Mouse (Mus musculus): ENCODE measurements around the gene Gm9040. TPM values are rescaled to one million over a fixed set of nuclear protein-coding genes. Genes with fewer than 3 reads are reported as not detected.
"Not testable (repeated sequence)": the region's sequence is repeated elsewhere in the genome, so short reads cannot be mapped to it uniquely, and the experiment has no call there.

Gm9040 gene
- not detected in 2 replicates for polyA plus RNA-seq (2015; fragmentation: Nextera tagmentation; extraction: Ambion mirVana)

DNA sequence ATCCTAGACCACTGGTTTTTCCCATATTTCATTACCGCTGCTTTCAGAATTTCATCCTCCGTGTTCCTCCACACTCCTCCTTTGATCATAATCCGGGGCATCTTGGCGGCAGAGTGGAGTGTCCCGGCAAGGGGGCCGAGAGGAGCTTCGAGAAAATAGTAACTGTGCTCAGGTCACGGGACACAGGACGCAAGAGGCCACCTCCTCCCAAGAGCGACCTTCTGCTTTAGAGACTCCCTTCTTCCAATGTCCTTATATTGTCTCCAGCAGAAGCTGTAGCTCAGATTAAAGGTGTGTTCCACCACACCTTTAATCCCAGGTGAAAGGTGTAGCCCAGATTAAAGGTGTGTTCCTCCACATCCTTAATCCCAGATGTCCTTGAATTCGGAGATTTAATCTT lies at the start of gene Gm9040:
TSS of gene Gm9040 (minus strand) at position 101 of the 400 bp plus-strand sequence.
- DNase-seq (ENCODE audit: low spot score): not testable (repeated sequence)

DNA sequence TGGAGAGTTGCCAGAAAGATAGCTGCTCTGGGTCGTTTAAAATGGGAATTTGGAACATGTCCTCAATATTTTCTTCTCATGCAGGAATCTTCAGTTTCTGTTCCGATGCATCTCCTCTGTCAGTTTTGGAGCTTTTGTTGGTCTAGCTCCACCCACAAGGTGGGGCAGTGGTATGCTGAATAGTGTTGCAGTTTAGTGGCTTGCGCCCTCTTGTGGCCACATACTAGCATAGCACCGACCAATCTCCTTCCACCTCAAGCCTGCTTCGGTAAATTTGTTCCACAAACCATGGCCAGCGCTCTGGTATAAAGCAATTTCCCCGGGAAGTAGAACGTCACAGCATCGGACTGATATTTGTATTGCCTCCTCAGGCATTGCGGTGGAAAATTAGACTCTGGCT lies 43.7 kb upstream of the Gm9040 start:
- DNase-seq (ENCODE audit: low spot score): peak; percentile 88

DNA sequence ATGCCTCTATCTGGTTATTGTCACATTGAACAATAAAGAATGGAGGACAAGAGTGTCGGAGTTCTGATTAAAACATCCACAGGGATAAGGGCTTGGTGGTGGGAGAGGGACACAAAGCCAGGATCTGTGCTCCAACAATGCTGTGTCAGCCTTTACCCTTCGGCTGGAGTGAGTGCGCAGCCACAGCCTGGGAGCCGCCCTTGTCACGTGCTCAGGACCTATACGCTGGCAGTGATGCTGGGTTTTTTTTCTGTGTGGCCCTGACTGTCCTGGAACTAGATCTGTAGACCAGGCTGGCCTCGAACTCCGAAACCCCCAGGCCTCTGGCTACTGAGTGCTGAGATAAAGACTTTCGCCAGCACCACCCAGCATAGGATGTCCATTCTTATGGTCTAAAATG lies 42.7 kb upstream of the Gm9040 start:
- no peak for DNase-seq (ENCODE audit: low spot score)

DNA sequence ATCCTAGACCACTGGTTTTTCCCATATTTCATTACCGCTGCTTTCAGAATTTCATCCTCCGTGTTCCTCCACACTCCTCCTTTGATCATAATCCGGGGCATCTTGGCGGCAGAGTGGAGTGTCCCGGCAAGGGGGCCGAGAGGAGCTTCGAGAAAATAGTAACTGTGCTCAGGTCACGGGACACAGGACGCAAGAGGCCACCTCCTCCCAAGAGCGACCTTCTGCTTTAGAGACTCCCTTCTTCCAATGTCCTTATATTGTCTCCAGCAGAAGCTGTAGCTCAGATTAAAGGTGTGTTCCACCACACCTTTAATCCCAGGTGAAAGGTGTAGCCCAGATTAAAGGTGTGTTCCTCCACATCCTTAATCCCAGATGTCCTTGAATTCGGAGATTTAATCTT lies 27.2 kb upstream of the Gm9040 start, which contains the start of gene Gm9049:
TSS of gene Gm9049 (minus strand) at position 101 of the 400 bp plus-strand sequence.
- DNase-seq (ENCODE audit: low spot score): not testable (repeated sequence)

DNA sequence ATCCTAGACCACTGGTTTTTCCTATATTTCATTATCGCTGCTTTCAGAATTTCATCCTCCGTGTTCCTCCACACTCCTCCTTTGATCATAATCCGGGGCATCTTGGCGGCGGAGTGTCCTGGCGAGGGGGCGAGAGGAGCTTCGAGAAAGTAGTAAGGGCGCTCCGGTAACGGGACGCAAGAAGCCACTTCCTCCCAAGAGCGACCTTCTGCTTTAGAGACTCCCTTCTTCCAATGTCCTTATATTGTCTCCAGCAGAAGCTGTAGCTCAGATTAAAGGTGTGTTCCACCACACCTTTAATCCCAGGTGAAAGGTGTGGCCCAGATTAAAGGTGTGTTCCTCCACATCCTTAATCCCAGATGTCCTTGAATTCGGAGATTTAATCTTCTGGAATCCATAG lies 21.8 kb upstream of the Gm9040 start, which contains the start of gene Gm9048:
TSS of gene Gm9048 (minus strand) at position 101 of the 400 bp plus-strand sequence.
- DNase-seq (ENCODE audit: low spot score): not testable (repeated sequence)

DNA sequence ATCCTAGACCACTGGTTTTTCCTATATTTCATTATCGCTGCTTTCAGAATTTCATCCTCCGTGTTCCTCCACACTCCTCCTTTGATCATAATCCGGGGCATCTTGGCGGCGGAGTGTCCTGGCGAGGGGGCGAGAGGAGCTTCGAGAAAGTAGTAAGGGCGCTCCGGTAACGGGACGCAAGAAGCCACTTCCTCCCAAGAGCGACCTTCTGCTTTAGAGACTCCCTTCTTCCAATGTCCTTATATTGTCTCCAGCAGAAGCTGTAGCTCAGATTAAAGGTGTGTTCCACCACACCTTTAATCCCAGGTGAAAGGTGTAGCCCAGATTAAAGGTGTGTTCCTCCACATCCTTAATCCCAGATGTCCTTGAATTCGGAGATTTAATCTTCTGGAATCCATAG lies 16.4 kb upstream of the Gm9040 start, which contains the start of gene Gm9046:
TSS of gene Gm9046 (minus strand) at position 101 of the 400 bp plus-strand sequence.
- DNase-seq (ENCODE audit: low spot score): not testable (repeated sequence)

DNA sequence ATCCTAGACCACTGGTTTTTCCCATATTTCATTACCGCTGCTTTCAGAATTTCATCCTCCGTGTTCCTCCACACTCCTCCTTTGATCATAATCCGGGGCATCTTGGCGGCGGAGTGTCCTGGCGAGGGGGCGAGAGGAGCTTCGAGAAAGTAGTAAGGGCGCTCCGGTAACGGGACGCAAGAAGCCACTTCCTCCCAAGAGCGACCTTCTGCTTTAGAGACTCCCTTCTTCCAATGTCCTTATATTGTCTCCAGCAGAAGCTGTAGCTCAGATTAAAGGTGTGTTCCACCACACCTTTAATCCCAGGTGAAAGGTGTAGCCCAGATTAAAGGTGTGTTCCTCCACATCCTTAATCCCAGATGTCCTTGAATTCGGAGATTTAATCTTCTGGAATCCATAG lies 11.0 kb upstream of the Gm9040 start, which contains the start of gene Gm9045:
TSS of gene Gm9045 (minus strand) at position 101 of the 400 bp plus-strand sequence.
- DNase-seq (ENCODE audit: low spot score): not testable (repeated sequence)

DNA sequence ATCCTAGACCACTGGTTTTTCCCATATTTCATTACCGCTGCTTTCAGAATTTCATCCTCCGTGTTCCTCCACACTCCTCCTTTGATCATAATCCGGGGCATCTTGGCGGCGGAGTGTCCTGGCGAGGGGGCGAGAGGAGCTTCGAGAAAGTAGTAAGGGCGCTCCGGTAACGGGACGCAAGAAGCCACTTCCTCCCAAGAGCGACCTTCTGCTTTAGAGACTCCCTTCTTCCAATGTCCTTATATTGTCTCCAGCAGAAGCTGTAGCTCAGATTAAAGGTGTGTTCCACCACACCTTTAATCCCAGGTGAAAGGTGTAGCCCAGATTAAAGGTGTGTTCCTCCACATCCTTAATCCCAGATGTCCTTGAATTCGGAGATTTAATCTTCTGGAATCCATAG lies 5.5 kb upstream of the Gm9040 start, which contains the start of gene Gm9044:
TSS of gene Gm9044 (minus strand) at position 101 of the 400 bp plus-strand sequence.
- not testable (repeated sequence) for DNase-seq (ENCODE audit: low spot score)

DNA sequence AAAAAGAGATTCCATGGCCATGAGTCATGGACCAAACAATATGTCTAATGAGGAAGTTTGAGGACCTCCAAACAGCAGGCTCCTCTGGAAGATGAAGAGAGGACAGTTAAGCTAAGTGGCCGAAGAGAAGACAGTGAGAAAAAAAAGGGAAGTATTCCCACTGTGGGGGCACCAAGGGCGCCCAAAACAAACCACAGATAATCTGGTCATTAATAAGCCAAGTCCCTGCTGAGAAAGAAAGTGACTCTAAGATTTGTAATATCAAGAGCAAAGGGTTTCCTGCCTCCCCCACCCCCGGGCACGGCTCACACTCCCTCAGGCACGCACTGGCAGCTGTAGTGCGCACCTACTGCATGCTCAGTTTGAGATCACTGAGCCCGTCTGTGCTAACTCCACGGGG lies 7.7 kb downstream of the Gm9040 start:
- DNase-seq (ENCODE audit: low spot score): no peak

DNA sequence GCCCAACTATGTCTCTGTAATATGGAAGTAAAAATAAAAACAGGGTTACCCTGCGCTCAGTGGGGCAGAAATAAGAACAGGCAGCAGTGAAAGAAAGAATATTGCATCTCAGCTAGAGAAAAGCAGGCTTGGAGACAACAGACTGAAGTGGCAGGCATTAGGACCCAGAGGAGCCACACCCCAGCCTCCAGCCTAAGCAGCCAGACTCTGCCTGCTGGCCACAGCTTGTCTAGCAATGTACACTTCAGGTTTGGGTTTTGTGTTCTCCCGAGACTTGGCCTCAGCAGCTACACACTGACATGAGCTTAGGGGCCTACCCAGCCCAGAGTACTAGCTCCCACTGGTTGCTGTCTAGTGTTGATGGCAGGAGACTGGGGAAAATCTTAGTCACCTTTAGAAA lies 24.6 kb downstream of the Gm9040 start:
- DNase-seq (ENCODE audit: low spot score): not testable (repeated sequence)

DNA sequence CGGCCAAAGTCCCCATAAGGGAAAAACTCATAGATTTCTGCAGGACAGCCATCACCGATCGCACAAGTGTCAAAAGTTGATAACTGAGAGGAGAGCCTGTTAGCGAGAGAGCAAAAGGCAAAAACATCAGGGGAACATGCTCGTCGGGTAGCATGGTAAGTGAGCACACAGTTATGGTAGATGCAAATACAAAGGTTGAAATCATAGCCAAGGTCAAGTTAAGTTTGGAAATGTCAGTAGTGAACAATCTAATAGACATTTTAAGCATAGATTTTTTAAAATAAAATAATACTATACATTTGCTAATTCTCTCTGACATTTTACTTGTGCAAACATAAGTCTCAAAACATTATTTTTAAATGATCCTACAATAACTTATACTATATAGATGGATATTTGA lies 31.8 kb downstream of the Gm9040 start, which contains the start of gene Iltifb:
TSS of gene Iltifb (minus strand) at position 101 of the 400 bp plus-strand sequence.
- DNase-seq (ENCODE audit: low spot score): no peak

DNA sequence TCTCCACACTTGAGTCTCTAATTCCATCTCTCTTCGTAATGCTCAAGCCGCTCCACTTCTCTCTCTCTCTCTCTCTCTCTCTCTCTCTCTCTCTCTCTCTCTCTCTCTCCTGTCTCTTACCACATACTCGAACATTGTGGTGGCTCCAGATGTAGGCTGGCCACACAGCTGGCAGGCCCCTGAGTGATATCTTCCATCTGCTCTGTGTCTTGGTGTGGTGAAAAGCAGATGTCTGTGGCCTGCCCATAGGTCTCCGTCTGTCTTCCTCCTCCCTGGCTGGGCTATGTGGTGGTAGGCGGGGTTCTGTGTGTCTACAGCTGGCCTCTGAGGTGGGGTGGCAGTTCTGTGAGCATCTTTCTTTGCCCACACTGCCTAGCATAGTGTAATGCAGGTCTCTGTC lies 43.8 kb downstream of the Gm9040 start:
- DNase-seq (ENCODE audit: low spot score): not testable (repeated sequence)

DNA sequence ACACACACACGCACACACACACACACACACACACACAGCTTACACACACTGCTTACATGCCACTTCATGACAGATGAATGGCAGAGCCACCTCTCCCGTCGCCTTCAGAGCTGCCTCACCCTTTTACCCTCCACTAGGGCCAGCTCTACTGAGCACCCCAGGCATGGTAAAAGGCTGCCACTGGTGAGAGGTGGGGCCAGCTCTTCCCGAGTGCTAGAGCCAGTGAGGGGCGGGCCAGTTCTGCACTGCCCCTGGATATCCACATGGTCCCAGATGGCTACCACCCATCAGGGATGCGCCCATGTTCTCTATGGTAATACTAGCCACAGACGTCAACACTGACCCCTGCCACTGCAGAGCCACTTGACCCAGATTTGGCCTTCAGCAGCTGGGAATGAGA lies 44.2 kb downstream of the Gm9040 start:
- DNase-seq (ENCODE audit: low spot score): not testable (repeated sequence)

DNA sequence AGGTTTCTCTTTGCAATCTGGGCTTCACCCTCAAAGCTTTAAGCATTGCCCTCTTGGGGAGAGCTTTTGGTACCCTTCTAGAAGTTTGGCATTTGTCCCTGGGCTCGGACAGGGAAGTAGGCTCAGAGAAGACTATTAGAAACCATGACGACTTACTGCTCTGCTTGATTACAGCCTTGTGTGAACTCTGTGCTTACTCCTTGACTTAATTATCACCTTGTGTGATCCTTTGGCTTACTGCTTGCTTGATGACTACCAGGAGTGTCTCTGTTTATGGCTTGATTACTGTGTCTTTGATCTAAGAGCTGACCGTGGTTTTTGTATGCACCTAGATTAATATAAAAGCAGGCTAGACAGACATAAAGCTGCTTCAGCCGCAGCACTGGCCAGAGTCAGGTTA lies 48.7 kb downstream of the Gm9040 start:
- DNase-seq (ENCODE audit: low spot score): not testable (repeated sequence)

Other genes starting within 250 kb of the Gm9040 start
- 32.8 and 34.7 TPM in 2 replicates for gene Mdm1, start 185.2 kb downstream of the Gm9040 start, polyA plus RNA-seq (2015; fragmentation: Nextera tagmentation; extraction: Ambion mirVana)
- 0.47 and 0.66 TPM in 2 replicates for gene Il22, start 122.0 kb downstream of the Gm9040 start, polyA plus RNA-seq (2015; fragmentation: Nextera tagmentation; extraction: Ambion mirVana)
- gene Gm32717, start 86.2 kb downstream of the Gm9040 start, polyA plus RNA-seq (2015; fragmentation: Nextera tagmentation; extraction: Ambion mirVana): 0.10 TPM in 1 of 2 replicates, not detected in the other
- gene Gm32802, start 68.3 kb downstream of the Gm9040 start, polyA plus RNA-seq (2015; fragmentation: Nextera tagmentation; extraction: Ambion mirVana): 0.10 TPM in 1 of 2 replicates, not detected in the other
- gene Iltifb, start 31.9 kb downstream of the Gm9040 start, polyA plus RNA-seq (2015; fragmentation: Nextera tagmentation; extraction: Ambion mirVana): not detected in 2 replicates
- not detected in 2 replicates for gene Gm9044, start 5.4 kb upstream of the Gm9040 start, polyA plus RNA-seq (2015; fragmentation: Nextera tagmentation; extraction: Ambion mirVana)
- gene Gm9045, start 10.9 kb upstream of the Gm9040 start, polyA plus RNA-seq (2015; fragmentation: Nextera tagmentation; extraction: Ambion mirVana): 0.07 and 0.13 TPM in 2 replicates
- not detected in 2 replicates for gene Gm9046, start 16.3 kb upstream of the Gm9040 start, polyA plus RNA-seq (2015; fragmentation: Nextera tagmentation; extraction: Ambion mirVana)
- gene Gm9048, start 21.7 kb upstream of the Gm9040 start, polyA plus RNA-seq (2015; fragmentation: Nextera tagmentation; extraction: Ambion mirVana): not detected in 2 replicates
- 0.07 and 0.13 TPM in 2 replicates for gene Gm9049, start 27.1 kb upstream of the Gm9040 start, polyA plus RNA-seq (2015; fragmentation: Nextera tagmentation; extraction: Ambion mirVana)
- gene Ifng, start 114.1 kb upstream of the Gm9040 start, polyA plus RNA-seq (2015; fragmentation: Nextera tagmentation; extraction: Ambion mirVana): 0.55 and 0.86 TPM in 2 replicates

All from thymus, postnatal 0 days (tissue).